Mouse (Mus musculus): Measurements from ENCODE around the gene Clec12a. TPM values are rescaled to one million over a fixed set of nuclear protein-coding genes. Genes with fewer than 3 reads are reported as not detected.

Clec12a gene
- total RNA-seq, 1 experiment from 2014 or later, result 117 TPM

- ATAC-seq (replicated peaks; ENCODE audit: low read depth, poor library complexity, severe bottlenecking), result 0 out of 2 replicates have a peak, but pooled peaks have one; percentile 30
Observed at GRCm38 (mm10) chr6:129369374-129370132, 27.1 kb downstream of the Clec12a start.

DNA sequence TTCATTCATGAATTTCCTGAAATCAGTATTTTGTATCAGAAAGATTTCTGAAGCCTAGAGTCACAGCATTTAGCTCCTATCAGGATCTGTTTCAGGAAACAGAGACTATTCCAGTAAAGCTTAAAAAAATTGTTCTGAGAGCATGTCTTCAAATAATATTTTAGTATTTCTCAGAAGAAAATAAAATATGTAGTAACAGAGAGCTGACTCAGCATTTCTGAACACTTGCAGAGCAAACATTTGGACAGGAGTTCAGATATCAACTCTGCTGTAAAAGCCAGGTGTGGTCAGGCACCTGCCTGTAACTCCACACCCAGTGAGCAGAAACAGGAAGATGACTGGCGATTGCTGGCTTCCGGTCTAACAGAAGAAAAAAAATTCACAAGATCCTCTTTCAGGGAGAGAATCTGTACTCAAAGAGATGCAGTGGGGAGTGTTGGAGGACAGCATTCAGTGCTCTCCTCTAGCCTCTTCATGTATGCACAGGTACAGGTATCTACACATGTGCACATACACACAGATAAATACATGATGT, 32.5 kb downstream of the Clec12a start:
- ATAC-seq (replicated peaks; ENCODE audit: low read depth, poor library complexity, severe bottlenecking), result peak; percentile 79

- no peak for ATAC-seq (replicated peaks; ENCODE audit: low read depth, poor library complexity, severe bottlenecking)
Observed at GRCm38 (mm10) chr6:129380454-129380853, 38.0 kb downstream of the Clec12a start.

- ATAC-seq (replicated peaks; ENCODE audit: low read depth, poor library complexity, severe bottlenecking), result no peak
Observed at GRCm38 (mm10) chr6:129381736-129382135, 39.2 kb downstream of the Clec12a start.

- ATAC-seq (replicated peaks; ENCODE audit: low read depth, poor library complexity, severe bottlenecking), result no peak
Observed at GRCm38 (mm10) chr6:129383466-129383865, 41.0 kb downstream of the Clec12a start.

DNA sequence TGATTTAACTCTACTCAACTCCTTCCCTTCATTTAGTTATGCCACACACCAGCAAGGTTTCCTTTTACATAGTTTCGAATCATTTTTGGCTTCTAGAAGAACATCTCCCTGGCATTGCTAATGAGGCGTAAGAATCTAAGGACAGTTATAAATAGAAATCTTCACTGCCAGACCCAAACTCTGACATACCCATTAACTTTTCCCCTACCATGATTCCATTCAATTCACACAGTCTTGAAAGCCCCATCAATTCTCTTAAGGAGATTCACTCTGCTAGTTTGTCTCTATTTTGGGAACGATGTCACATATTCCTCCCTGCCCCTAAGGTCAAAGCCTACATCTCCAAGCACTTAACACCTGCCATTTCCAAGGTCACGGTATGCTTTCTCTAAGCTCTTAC, 42.5 kb downstream of the Clec12a start:
- no peak for ATAC-seq (replicated peaks; ENCODE audit: low read depth, poor library complexity, severe bottlenecking)

GRCm38 (mm10) chr6:129385774-129386173, 43.3 kb downstream of the Clec12a start, which contains the start of gene Clec12b:
Gene Clec12b, minus strand, starts transcription at chr6:129385874.
- no peak for ATAC-seq (replicated peaks; ENCODE audit: low read depth, poor library complexity, severe bottlenecking)

- ATAC-seq (replicated peaks; ENCODE audit: low read depth, poor library complexity, severe bottlenecking), result peak; percentile 68; the same call in 1 of the 2 replicates
Observed at GRCm38 (mm10) chr6:129393087-129393720, 50.7 kb downstream of the Clec12a start.

- ATAC-seq (replicated peaks; ENCODE audit: low read depth, poor library complexity, severe bottlenecking), result no peak
Observed at GRCm38 (mm10) chr6:129393732-129394131, 51.2 kb downstream of the Clec12a start.

DNA sequence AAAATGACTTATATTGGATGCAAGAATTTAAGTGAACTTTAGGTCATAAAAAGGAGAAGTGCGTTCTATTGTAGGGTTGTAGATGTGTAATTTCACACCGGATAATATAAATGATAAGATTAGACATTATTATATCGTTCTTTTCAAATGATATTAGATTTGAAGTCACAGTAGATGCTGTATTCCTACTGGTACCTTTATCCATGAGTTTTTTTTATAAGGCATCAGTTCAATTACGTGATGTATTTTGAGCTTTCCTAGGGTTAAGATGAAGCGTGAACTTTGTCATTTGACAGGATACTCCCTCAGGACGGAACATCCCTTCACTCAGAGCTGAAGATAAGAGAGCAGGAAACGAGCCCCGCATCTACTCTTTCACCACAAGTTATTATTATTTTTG, 54.5 kb downstream of the Clec12a start, which contains the start of gene Clec1b:
Clec1b (plus strand) TSS at position 301 of the 400 bp plus-strand sequence.
- no peak for ATAC-seq (replicated peaks; ENCODE audit: low read depth, poor library complexity, severe bottlenecking)

DNA sequence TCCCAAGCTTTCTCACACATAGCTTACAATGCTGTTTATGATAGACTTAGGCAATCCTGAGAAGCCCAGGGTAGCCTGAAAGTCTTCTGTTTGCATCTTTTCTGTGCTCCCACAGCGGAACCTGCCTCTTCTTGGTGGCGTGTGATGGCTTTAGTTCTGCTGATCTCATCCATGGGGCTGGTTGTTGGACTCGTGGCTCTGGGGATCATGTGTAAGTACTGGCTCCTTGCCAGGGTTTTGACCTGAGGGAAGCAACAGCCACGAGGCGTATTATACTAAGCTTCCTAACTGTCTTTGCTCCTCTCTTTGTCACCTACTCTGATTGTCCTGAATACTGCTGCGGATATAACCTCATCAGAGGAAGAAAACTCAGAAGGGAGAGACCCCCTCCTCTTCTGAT, 57.5 kb downstream of the Clec12a start:
- peak; percentile 40; the same call in 1 of the 2 replicates for ATAC-seq (replicated peaks; ENCODE audit: low read depth, poor library complexity, severe bottlenecking)

DNA sequence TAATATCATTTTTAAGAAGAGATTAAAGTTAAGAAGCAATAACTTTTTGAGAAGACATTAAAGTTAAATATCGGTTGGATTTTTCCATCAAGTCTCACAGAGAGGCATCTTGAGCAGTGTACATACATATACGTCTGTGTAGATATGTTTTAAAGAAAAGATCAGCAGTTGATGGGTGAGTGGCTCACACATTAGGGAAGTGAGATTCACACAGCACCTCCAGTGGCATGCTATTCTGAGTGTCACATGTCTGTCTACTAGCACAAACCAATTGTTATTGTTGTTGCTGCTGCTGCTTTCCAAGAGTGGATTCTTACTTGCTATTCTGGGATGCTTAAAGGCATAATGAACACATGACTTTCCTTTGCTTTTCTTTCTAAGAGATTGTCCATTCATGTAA, 59.9 kb downstream of the Clec12a start:
- no peak for ATAC-seq (replicated peaks; ENCODE audit: low read depth, poor library complexity, severe bottlenecking)

DNA sequence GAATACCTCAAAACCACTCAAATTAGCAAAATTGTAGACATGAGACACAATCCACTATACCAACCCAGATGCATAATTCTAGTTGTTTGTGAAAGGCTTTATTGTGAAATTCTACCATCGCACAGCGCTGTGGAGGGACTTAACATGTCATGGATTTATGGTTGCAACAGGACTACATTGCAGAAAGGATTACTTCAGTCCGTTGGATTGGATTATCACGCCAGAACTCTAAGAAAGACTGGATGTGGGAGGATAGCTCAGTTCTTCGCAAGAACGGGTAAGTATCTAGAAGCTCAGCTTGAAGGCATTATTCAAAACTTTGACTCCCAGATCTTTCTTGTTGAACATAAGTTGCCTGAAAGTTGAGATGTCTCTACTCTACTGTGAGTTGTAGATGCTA, 60.9 kb downstream of the Clec12a start:
- ATAC-seq (replicated peaks; ENCODE audit: low read depth, poor library complexity, severe bottlenecking), result no peak

GRCm38 (mm10) chr6:129405999-129406398, 63.5 kb downstream of the Clec12a start:
- peak; percentile 75 for ATAC-seq (replicated peaks; ENCODE audit: low read depth, poor library complexity, severe bottlenecking)

DNA sequence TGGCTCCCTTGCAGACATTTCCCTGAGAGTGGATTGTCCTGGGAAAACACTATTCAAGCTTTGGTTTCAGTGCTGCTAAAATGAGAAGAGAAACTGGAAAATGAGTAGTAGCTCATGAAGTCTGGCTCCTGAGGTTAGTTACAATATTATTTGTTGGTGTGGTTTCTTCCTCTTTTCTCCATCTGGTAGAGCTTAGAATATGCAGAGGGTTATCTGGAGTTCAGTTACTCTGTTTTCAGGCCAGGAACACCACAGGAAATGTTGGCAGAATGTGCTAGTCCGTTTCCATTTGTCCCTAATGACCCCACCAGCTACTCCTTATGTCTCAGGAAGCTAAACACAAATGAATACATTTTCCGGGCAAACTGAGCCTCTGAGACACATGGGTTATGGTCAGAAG, 64.8 kb downstream of the Clec12a start:
- ATAC-seq (replicated peaks; ENCODE audit: low read depth, poor library complexity, severe bottlenecking), result peak; percentile 79

DNA sequence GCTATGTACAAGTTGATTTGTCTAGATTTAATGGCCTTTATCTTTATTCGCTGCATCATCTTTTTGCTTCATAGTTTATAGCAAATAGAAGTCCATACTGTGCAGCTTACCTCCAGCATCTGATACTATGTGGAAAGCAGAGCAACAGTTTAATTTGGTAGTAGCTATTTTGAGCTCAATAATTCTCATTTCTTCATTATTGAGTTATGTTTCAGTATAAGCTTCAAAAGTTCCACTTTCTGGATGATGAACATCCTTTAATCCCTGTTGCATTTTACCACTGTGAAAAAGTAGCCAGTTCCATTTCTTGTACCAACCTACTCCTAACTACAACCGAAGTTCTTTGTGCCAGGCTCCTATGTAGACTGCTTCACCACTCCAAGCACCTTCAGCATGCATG, 66.1 kb downstream of the Clec12a start, which contains the start of gene Clec9a:
Clec9a (plus strand) TSS at position 301 of the 400 bp plus-strand sequence.
- no peak for ATAC-seq (replicated peaks; ENCODE audit: low read depth, poor library complexity, severe bottlenecking)

- ATAC-seq (replicated peaks; ENCODE audit: low read depth, poor library complexity, severe bottlenecking), result no peak
Observed at GRCm38 (mm10) chr6:129414177-129414576, 71.7 kb downstream of the Clec12a start.
